Mouse (Mus musculus) cerebellum, adult 11-12 months (tissue): Measurements from ENCODE around the gene Kcnh8.
A peak's percentile ranks its signal among the peaks of the same experiment; 100 is the strongest.

Experiments used
- DNase-seq: peaks from one replicate; pipeline ENCODE4 v3.0.0; 2022

Kcnh8 gene

DNA sequence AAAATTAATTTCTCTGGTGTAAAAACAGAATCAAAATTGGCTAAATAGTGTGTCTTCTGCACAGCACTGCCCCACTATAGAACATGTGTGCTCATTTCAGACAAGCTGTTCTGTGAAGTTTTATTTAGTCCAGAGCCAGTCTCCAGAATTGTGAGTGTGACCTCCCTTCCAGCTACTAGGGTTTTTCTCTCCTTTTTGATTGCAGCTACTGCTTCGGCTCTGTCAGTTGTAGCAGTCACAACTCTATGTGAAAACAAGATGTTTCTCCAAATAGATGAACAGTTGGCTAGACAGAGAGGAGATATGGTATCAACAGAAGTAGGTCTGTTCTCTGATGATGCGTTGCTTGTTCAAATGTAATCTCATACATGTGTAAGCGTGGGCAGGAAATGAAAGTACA is 270.7 kb downstream of the Kcnh8 start:
- no peak for DNase-seq

DNA sequence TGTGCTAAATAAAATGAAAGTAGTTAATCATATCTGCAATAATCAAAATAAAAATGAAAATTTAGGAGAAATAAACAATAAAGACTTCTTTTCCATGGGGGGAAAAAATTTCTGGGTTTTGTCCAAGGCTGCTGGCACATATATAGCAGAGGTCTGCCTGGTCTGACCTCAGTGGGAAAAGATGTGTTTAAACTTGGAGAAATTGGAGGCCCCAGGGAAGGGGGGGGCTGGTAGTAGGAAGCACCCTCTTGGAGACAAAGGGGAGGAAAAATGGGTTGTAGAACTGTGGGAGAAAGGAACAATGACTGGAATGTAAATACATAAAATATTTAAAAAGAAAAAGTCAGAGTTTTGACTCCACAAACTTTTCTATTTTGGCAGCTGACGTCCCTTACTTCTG is 276.5 kb downstream of the Kcnh8 start:
- DNase-seq: no peak

DNA sequence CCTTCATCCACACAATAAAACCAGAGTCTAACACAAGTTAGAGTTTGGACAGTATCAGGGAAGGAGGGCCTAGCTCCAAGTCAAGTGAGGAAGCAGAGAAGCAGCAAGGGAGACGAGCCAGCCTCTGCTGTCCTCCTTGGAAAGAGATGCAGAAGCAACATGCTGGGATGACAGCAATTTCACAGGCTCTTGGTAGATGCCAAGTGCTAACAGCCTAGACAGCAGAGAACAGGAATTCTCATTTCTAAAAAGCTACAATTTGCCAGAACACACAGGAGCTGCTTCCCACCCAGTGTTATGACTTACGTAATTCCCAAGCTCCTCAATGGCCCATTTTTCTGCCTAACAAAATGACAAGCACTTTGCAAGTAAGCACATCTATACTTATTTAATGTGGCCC is 277.5 kb downstream of the Kcnh8 start:
- DNase-seq: peak; percentile 8

DNA sequence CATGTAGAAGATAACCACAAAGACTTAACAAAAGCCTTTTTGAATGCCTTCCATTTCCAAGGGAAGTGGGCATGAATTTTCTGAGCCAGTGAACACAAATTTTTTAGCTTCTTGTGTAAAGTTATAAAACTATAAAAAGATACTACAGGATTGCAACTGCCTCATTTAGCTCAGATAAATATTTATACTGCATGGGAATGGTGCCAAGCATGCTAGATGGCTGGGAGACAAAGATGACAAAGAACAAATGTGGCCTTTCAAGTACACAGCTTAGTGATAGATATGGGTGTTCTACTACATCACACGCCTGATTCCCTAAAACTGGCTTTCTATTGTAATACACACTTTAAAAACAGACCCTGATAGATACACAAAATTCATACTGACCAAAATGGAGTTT is 282.7 kb downstream of the Kcnh8 start:
- DNase-seq: no peak

DNA sequence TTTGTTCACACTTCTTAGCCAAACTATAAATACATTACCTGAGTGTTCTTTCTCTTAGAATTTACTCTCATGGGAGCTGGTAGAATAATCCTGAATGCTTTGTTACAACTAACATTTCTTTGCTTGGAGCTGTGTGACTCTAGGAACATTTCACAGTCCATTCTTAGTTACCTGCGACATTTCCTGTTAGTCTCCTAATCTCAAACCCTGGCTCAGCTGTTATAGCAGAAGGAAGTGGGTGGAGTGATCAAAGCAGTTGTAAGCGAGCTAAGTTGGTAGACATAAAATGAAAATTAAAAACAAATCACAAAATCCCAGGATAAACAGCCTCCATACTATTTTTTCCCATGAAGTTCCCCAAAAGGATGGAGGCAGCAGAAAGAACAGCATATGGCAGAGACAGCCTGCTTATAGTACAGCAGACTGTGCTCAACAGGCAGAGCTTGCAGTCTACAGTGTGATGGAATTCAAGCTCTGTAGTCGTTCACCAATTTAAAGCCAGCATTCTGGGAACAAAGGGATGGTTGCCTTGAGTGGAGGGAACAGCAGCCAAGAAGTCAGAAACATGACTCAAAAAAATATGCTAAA is 318.1 kb downstream of the Kcnh8 start:
- DNase-seq: no peak

DNA sequence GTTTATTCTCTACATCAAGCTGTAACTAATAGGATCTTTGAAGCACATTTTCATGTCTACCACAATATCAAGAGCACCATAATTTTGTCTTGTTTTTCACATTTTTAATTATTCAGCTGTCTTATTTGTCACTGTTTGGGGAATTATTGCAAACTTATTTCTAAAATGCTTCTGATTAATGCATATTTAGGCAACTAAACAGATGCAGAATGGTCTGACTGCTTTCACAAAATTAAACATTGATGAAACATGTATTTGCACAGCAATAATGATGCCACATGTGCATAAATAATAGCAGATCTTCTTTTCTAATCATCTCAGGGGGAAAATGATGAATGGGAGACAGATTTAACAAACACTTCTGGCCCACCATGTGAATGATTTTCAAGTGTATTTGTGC is 341.5 kb downstream of the Kcnh8 start:
- DNase-seq: no peak

DNA sequence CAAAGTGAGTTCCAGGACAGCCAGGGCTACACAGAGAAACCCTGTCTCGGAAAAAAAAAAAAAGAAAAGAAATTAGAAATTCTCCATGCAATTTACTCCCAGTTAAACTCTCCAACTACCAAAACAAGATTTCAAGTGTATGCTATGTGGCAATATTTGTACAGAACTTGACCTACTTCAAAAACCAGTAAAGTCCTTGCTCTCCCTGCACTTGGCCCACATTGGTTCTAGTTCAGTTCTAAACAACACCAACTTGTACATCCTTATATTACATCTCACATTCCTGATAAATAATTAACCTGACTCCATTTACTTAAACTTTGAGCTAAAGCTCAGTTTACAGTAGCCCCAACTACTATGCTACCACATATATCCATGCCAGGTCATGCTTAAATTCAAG is 370.2 kb downstream of the Kcnh8 start:
- DNase-seq: no peak

DNA sequence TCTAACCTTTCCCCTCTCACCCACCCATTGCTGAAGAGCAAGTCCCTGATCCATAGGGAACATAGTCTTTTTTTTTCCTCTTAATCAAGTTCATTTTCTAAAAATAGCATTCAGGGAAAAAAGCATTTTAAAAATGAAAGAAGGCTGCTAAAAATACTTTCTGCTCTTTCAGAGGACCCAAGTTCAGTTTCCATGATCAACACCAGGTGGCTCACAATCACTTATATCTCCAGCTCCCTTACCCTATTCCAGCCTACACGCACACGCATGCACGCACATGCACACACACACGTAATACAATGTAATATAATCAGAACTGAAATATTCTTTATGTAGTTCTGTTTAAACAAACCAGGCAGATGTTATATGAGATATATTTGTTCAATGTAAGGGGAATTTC is 378.4 kb downstream of the Kcnh8 start:
- no peak for DNase-seq
